Mouse (Mus musculus) left cerebral cortex, postnatal 4 days (tissue): Measurements from ENCODE around the gene Noxa1. TPM values are rescaled to one million over a fixed set of nuclear protein-coding genes. Genes with fewer than 3 reads are reported as not detected.
A peak's percentile ranks its signal among the peaks of the same experiment; 100 is the strongest.

Experiments used
- DNase-seq: peaks from one replicate; pipeline ENCODE4 v3.0.0-alpha.2; 2022
- intact Hi-C: fragments of 180-260 bp; cut with DNase I; formaldehyde crosslinking; loops from one replicate; pipeline ENCODE4 v1.15.1; 2025
- total RNA-seq, 2 experiments: library from RNA; stranded (reverse); gene quantifications; 2 replicates each; pipeline ENCODE4 v1.2.3; 2021

Noxa1 gene
- total RNA-seq, 2 experiments from 2014 or later = not detected

DNA sequence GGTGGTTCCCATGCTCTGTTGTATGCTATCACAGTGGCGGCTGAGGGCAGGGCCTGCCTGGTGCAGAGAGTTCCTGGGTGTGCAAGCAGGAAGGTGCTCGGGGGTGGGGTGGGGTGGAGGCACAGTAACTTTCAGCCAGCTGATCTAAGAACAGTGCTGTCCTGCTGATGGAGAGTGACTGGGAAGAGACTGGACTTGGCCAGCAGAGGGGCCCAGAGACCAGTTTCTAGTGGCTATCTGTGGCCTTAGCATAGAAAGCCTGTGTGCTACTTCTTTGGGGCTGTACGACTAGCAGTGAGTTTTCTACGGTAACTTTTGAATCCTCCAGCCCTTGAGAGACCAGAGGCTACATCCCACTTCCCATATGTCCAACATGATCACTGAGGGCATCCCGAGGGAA is 4.0 kb upstream of the Noxa1 start:
- intact Hi-C loops = no loop called here
- DNase-seq = peak; percentile 58

- intact Hi-C loops = no loop called here
- no peak for DNase-seq
These were observed 3.2 kb upstream of the Noxa1 start for GRCm38 (mm10) chr2:25098005-25098615.

- intact Hi-C loops = no loop called here
- no peak for DNase-seq
These were observed 202 bp downstream of the Noxa1 start for GRCm38 (mm10) chr2:25094785-25095108.

DNA sequence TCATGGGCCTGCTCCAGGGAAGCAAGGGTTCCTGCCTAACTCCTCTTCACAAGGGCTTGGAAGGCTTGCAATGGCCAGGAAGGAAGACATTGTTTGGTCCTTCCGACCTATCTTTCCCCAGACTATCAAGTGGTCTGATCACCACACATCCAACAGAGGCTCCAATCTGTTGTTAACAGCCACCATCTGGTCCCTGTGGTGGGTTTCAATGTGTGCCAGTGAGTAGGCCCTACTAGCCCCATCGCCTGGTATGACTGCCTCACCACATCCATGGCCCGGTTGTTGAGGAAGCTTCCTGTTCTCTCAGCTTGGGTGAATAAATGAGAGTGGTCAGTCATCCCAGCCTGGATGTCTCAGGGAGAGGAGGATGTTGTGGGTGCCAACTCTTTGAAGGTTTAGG is 6.3 kb downstream of the Noxa1 start:
- DNase-seq = peak; percentile 26
- intact Hi-C loops = no loop called here

DNA sequence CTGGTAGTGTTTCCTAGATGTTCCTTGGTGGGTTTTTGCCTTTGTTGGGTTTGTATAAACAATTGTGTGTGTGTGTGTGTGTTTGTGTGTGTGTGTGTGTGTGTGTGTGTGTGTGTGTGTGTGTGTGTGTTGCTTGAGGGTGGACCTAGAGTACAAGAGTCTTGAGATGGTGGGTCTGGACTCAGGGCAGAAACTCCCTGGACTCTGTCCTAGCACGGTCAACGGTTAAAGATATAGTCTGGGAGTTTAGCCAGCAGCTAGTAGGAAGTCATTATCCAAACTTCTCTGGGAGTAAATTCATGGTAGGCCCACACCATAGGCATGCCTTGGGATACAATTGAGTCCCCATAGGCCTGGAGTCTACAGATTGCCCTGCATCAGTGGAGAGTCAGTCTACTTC is 7.1 kb downstream of the Noxa1 start:
- intact Hi-C loops = no loop called here
- no peak for DNase-seq

GRCm38 (mm10) chr2:25085571-25085970 is 9.4 kb downstream of the Noxa1 start:
- intact Hi-C loops = no loop called here

GRCm38 (mm10) chr2:25083697-25084096 is 11.3 kb downstream of the Noxa1 start:
- intact Hi-C loops = no loop called here
- no peak for DNase-seq

More at GRCm38 (mm10) chr2:25085571-25085970, 9.4 kb downstream of the Noxa1 start:
- DNase-seq = peak; percentile 34

DNA sequence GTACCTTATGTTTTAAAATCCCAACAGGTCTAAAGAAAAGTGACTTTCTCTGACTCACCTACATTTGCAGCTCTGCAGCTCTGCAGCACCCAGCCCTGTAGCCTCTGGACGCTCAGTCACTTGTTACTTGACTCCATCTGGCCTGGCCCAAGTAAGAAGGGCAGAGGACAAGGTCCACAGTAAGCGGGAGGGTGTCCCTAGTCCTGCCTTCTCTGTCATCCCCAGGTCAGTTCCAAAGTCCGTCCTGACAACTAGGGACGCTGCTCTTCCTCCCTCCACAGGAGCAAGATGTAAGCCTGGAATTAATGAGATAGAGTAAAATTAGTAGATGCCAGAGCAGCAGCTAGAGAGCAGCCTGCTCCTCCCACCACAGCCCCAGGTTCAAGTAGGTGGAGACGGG is 14.9 kb downstream of the Noxa1 start, which contains the start of gene Entpd8:
TSS of gene Entpd8 (plus strand) at position 229 of the 400 bp plus-strand sequence.
- DNase-seq = no peak
- intact Hi-C loops = no loop called here

- intact Hi-C loops = no loop called here
- no peak for DNase-seq
These were observed 16.0 kb downstream of the Noxa1 start for GRCm38 (mm10) chr2:25078967-25079366.

- intact Hi-C loops = no loop called here
- DNase-seq = no peak
These were observed 19.4 kb downstream of the Noxa1 start for GRCm38 (mm10) chr2:25075506-25075905.

DNA sequence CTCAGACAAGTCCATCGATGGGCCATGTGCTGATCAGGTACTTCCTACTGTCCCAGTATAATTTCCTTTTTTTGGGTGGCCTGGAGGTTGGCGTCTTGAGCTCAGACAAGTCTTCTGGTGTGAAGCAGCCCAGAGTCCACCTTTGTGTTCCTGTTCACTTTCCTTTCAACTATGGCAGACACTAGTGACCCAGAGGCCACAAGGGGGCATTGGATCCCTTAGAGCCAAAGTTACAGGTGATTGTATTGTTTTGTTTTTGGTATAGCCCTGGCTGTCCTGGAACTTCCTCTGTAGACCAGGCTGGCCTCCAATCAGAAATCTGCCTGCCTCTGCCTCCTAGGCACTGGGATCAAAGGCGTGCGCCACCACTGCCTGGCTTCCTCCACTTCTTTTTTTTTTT is 22.6 kb downstream of the Noxa1 start:
- intact Hi-C loops = no loop called here
- DNase-seq = no peak

DNA sequence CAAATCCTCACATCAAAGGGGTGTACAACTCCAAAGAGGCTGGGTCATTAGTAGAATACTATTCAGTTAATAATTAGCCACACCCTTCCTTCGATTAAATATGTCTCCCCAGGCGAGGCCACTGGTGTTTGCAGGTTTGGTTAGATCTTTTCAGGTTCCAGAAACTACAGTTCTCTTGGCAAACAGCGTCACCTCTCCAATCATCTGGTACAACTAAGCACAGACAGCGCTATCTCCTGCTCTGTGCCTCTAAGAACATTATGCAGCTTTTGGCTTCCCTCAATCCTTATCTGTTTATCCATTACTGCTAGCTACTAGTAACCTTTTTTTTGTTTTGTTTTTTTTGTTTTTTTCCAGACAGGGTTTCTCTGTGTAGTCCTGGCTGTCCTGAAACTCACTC is 25.4 kb downstream of the Noxa1 start:
- intact Hi-C loops = no loop called here

DNA sequence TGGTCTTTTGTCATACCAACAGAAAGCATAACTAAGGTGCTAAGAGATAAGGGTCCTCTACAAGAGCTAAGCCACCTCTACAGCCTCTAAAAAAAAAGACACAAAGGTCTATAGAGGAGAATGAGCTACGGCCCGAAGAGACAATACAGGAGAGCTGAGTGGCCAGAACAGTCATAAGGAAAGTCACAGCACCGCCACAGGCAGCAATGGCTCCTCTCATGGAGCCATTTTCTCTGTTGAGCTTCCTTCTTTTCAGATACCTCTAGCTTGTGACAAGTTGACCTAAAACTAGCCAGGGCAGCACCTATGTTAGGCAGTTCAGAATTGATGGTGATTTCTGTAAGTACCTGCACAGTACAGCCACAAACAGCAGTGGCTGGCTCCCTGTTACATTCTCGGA is 28.4 kb downstream of the Noxa1 start:
- no peak for DNase-seq
- intact Hi-C loops = no loop called here

More for the DNA sequence above, 25.4 kb downstream of the Noxa1 start:
- DNase-seq = no peak

GRCm38 (mm10) chr2:25065537-25065936 is 29.4 kb downstream of the Noxa1 start:
- DNase-seq = no peak
- intact Hi-C loops = no loop called here

DNA sequence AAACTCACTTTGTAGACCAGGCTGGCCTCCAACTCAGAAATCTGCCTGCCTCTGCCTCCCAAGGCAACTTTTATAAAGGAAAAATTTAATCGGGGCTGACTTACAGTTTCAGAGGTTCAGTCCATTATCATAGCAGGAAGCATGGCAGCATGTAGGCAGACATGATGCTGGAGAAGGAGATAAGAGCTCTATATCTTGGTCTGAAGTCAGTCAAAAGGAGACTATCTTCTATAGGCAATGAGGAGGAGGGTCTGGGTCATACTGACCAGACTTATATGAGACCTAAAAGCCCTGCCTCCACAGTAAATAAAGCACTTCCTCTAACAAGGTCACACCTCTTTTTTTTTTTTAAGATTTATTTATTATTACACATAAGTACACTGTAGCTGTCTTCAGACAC is 30.7 kb downstream of the Noxa1 start:
- intact Hi-C loops = no loop called here
- DNase-seq = no peak

DNA sequence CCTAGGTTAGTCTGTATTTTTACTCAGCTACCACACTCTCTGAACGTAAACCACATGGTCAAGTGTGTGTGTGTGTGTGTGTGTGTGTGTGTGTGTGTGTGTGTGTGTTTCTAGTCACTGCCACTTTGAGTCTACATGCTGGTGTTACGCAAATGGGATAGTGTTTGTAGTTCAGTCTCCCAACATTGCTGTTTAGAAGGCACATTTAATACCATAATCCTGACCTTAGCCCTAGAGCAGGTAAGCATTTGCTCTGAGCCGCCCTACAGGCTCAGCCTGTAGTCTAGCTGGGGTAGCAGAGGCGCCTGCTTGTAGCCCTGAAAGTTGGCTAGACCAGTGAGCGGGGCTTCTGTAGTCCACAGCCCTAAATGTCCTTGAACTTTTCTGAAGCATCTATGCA is 31.4 kb downstream of the Noxa1 start:
- no peak for DNase-seq
- intact Hi-C loops = no loop called here

DNA sequence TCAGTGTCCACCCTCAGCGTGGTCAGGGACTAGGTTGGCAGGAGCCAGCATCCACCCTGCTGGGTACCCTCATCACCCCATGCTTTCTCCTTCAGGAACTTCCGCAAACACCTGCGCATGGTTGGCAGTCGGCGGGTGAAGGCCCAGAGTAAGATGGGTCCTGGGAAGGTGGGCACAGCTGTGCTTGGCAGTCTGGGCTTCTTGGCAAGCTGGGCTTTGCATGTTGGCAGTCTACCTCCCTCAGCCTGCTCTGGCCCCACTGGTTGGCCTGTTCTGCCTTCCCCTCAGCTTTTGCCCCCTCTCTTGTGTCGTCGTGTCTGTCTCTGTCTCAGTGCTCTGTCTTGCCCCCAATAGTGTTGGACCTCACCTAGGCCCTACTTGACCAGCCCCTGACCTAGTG is 36.0 kb downstream of the Noxa1 start:
- intact Hi-C loops = no loop called here
- DNase-seq = peak; percentile 52

DNA sequence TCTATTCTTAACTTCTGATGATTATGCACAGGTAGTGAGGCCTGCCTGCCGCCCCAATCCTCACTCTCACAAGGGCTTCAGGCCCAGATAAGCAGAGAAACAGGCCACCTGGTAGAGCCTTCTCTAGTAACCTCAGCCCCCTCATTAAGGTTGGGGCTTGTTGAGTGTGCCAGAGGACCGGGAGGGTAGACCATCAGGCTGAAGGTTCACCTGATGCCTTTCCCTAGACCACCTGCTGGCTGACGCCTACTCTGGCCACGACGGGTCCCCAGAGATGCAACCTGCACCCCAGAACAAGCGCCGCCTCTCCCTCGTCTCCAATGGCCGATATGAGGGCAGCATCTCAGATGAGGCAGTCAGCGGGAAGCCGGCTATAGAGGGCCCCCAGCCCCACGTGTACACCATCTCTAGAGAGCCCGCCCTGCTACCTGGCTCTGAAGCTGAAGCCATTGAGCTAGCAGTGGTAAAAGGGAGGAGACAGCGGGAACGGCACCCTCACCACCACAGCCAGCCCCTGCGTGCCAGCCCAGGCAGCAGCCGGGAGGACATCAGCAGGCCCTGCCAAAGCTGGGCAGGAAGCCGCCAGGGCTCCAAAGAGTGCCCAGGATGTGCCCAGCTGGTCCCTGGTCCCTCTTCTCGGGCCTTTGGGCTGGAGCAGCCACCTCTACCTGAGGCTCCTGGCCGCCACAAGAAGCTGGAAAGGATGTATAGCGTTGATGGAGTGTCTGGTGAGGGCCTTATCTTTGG is 39.4 kb downstream of the Noxa1 start:
- peak; percentile 61 for DNase-seq
- intact Hi-C loops = no loop called here

DNA sequence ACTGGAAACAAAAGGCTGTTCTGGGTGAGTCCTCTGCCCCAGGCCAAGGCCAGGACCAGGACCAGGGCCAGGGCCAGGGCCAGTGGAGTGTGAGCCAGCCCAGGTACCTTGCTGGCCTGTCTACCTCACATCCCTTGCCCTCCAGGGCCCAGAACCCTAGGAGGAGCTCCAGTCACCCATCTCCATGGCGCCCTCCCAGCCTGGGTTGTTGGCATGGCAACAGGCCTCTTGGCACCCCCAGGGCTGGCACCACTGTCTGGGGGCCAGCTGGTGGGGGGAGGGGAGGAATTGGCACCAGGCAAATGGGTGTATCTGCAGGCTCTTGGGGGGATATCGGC is 39.9 kb downstream of the Noxa1 start:
- intact Hi-C loops = no loop called here
- peak; percentile 88 for DNase-seq

GRCm38 (mm10) chr2:25054221-25055067 is 40.5 kb downstream of the Noxa1 start, which contains the start of gene Nsmf:
Gene Nsmf (plus strand): TSS chr2:25054355.
- peak; percentile 85 for DNase-seq
- intact Hi-C loops = no loop called here

- intact Hi-C loops = no loop called here
- DNase-seq = no peak
These were observed 41.8 kb downstream of the Noxa1 start for GRCm38 (mm10) chr2:25053101-25053500.

DNA sequence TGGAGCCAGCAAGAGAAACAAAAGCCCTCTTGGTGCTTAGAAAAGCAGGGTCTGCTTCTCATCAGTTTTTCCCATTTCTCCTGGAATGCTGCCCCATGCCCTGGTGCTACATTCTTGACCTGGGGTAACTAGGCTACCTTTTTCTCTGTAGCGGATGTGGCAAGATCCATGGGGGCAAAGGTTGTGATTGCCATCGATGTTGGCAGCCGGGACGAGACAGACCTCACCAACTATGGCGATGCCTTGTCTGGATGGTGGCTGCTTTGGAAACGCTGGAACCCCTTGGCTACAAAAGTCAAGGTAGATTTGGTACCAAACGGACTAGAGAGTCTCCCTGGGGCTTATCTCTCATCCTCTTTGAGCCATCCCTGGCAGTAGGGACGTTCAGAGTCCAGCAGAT is 43.5 kb downstream of the Noxa1 start:
- intact Hi-C loops = no loop called here

More for the DNA sequence above, 43.5 kb downstream of the Noxa1 start:
- no peak for DNase-seq
